Mouse (Mus musculus): ENCODE data around the gene Olfml3. TPM values are rescaled to one million over a fixed set of nuclear protein-coding genes. Genes with fewer than 3 reads are reported as not detected.

The Olfml3 gene
- 4.6 and 5.3 TPM in 2 replicates for polyA plus RNA-seq (2015; fragmentation: Nextera tagmentation; extraction: Ambion mirVana)

- WGBS: 1% methylated on average over 17 of the region's 18 CpGs
- peaks cover 29% of the 10 kb centered on the region for H3K4me1 ChIP-seq (ENCODE audit: control insufficient read depth, insufficient read depth, low read length)
- no peak within 1 kb of the TSS for H3K4me3 ChIP-seq (ENCODE audit: low read depth, low read length)
Observed at GRCm38 (mm10) chr3:103737778-103738571, at the start of gene Olfml3. TSS of gene Olfml3 (minus strand) at chr3:103738001.

GRCm38 (mm10) chr3:103787225-103787624 is 49.4 kb upstream of the Olfml3 start:
- no peaks in the 10 kb centered on the region for H3K36me3 ChIP-seq (ENCODE audit: control insufficient read depth, insufficient read depth, low read length)
- ATAC-seq: no peak
- no peak overlapping the region for H3K27ac ChIP-seq (ENCODE audit: low read length)
- H3K4me2 ChIP-seq (ENCODE audit: low read length): no peak overlapping the region
- no peak overlapping the region for H3K4me3 ChIP-seq (ENCODE audit: low read depth, low read length)
- H3K9ac ChIP-seq (ENCODE audit: low read depth, low read length): no peak overlapping the region
- peaks cover 22% of the 10 kb centered on the region for H3K4me1 ChIP-seq (ENCODE audit: control insufficient read depth, insufficient read depth, low read length)
- 58% methylated on average over 7 of the region's 7 CpGs for WGBS
- H3K27me3 ChIP-seq (ENCODE audit: control insufficient read depth, insufficient read depth, low read depth, low read length): no peaks in the 10 kb centered on the region
- no peaks in the 10 kb centered on the region for H3K9me3 ChIP-seq (replicated peaks; ENCODE audit: control insufficient read depth, low read length, poor library complexity, severe bottlenecking)

More at GRCm38 (mm10) chr3:103737778-103738571, at the start of gene Olfml3:
- ATAC-seq: peak; percentile 51
- no peaks in the 10 kb centered on the region for H3K9me3 ChIP-seq (replicated peaks; ENCODE audit: control insufficient read depth, low read length, poor library complexity, severe bottlenecking)
- peak within 1 kb of the TSS; percentile 36 for H3K27ac ChIP-seq (ENCODE audit: low read length)
- peaks cover 3% of the 10 kb centered on the region; the same call in 1 of the 2 replicates for H3K36me3 ChIP-seq (ENCODE audit: control insufficient read depth, insufficient read depth, low read length)
- peak within 1 kb of the TSS; percentile 15 for H3K9ac ChIP-seq (ENCODE audit: low read depth, low read length)
- H3K4me2 ChIP-seq (ENCODE audit: low read length): peak within 1 kb of the TSS; percentile 44
- no peaks in the 10 kb centered on the region for H3K27me3 ChIP-seq (ENCODE audit: control insufficient read depth, insufficient read depth, low read depth, low read length)

- 86% methylated on average over 4 of the region's 4 CpGs for WGBS
- H3K27ac ChIP-seq (ENCODE audit: low read length): no peak overlapping the region
- no peaks in the 10 kb centered on the region for H3K9me3 ChIP-seq (replicated peaks; ENCODE audit: control insufficient read depth, low read length, poor library complexity, severe bottlenecking)
- ATAC-seq: no peak
- no peak overlapping the region for H3K9ac ChIP-seq (ENCODE audit: low read depth, low read length)
- peaks cover 7% of the 10 kb centered on the region; the same call in 1 of the 2 replicates for H3K4me1 ChIP-seq (ENCODE audit: control insufficient read depth, insufficient read depth, low read length)
- H3K4me2 ChIP-seq (ENCODE audit: low read length): no peak overlapping the region
- no peaks in the 10 kb centered on the region for H3K36me3 ChIP-seq (ENCODE audit: control insufficient read depth, insufficient read depth, low read length)
- H3K27me3 ChIP-seq (ENCODE audit: control insufficient read depth, insufficient read depth, low read depth, low read length): no peaks in the 10 kb centered on the region
- H3K4me3 ChIP-seq (ENCODE audit: low read depth, low read length): no peak overlapping the region
Observed at GRCm38 (mm10) chr3:103782844-103783609, 45.2 kb upstream of the Olfml3 start.

- WGBS: 77% methylated on average over 5 of the region's 5 CpGs
- Histone ChIP-seq H3K9ac (ENCODE audit: low read depth, low read length) (no peak overlapping the region), H3K27me3 (ENCODE audit: control insufficient read depth, insufficient read depth, low read depth, low read length) (no peaks in the 10 kb centered on the region), H3K4me2 (ENCODE audit: low read length) (no peak overlapping the region), H3K36me3 (ENCODE audit: control insufficient read depth, insufficient read depth, low read length) (peaks cover 7% of the 10 kb centered on the region; the same call in 1 of the 2 replicates), H3K27ac (ENCODE audit: low read length) (no peak overlapping the region), H3K4me3 (ENCODE audit: low read depth, low read length) (no peak overlapping the region), H3K4me1 (ENCODE audit: control insufficient read depth, insufficient read depth, low read length) (peaks cover 4% of the 10 kb centered on the region; the same call in 1 of the 2 replicates), H3K9me3 (replicated peaks; ENCODE audit: control insufficient read depth, low read length, poor library complexity, severe bottlenecking) (no peaks in the 10 kb centered on the region)
- no peak for ATAC-seq
Observed at GRCm38 (mm10) chr3:103780777-103781176, 43.0 kb upstream of the Olfml3 start.

GRCm38 (mm10) chr3:103780271-103780670 is 42.5 kb upstream of the Olfml3 start:
- Histone ChIP-seq H3K4me3 (ENCODE audit: low read depth, low read length) (no peak overlapping the region), H3K9me3 (replicated peaks; ENCODE audit: control insufficient read depth, low read length, poor library complexity, severe bottlenecking) (no peaks in the 10 kb centered on the region), H3K9ac (ENCODE audit: low read depth, low read length) (no peak overlapping the region), H3K36me3 (ENCODE audit: control insufficient read depth, insufficient read depth, low read length) (peaks cover 7% of the 10 kb centered on the region; the same call in 1 of the 2 replicates), H3K4me2 (ENCODE audit: low read length) (no peak overlapping the region), H3K4me1 (ENCODE audit: control insufficient read depth, insufficient read depth, low read length) (peaks cover 4% of the 10 kb centered on the region; the same call in 1 of the 2 replicates), H3K27me3 (ENCODE audit: control insufficient read depth, insufficient read depth, low read depth, low read length) (no peaks in the 10 kb centered on the region), H3K27ac (ENCODE audit: low read length) (no peak overlapping the region)
- WGBS: 91% methylated on average over 3 of the region's 3 CpGs
- ATAC-seq: no peak

- ATAC-seq: no peak
- Histone ChIP-seq H3K27me3 (ENCODE audit: control insufficient read depth, insufficient read depth, low read depth, low read length) (no peaks in the 10 kb centered on the region), H3K4me2 (ENCODE audit: low read length) (no peak overlapping the region), H3K9ac (ENCODE audit: low read depth, low read length) (no peak overlapping the region), H3K9me3 (replicated peaks; ENCODE audit: control insufficient read depth, low read length, poor library complexity, severe bottlenecking) (no peaks in the 10 kb centered on the region), H3K27ac (ENCODE audit: low read length) (no peak overlapping the region), H3K36me3 (ENCODE audit: control insufficient read depth, insufficient read depth, low read length) (peaks cover 7% of the 10 kb centered on the region; the same call in 1 of the 2 replicates), H3K4me3 (ENCODE audit: low read depth, low read length) (no peak overlapping the region), H3K4me1 (ENCODE audit: control insufficient read depth, insufficient read depth, low read length) (peaks cover 4% of the 10 kb centered on the region; the same call in 1 of the 2 replicates)
- 77% methylated on average over 7 of the region's 7 CpGs for WGBS
Observed at GRCm38 (mm10) chr3:103779183-103779582, 41.4 kb upstream of the Olfml3 start.

- no peaks in the 10 kb centered on the region for H3K27me3 ChIP-seq (ENCODE audit: control insufficient read depth, insufficient read depth, low read depth, low read length)
- 84% methylated on average over 6 of the region's 6 CpGs for WGBS
- H3K4me2 ChIP-seq (ENCODE audit: low read length): no peak overlapping the region
- H3K4me3 ChIP-seq (ENCODE audit: low read depth, low read length): no peak overlapping the region
- no peaks in the 10 kb centered on the region for H3K9me3 ChIP-seq (replicated peaks; ENCODE audit: control insufficient read depth, low read length, poor library complexity, severe bottlenecking)
- peaks cover 4% of the 10 kb centered on the region; the same call in 1 of the 2 replicates for H3K4me1 ChIP-seq (ENCODE audit: control insufficient read depth, insufficient read depth, low read length)
- H3K27ac ChIP-seq (ENCODE audit: low read length): no peak overlapping the region
- H3K36me3 ChIP-seq (ENCODE audit: control insufficient read depth, insufficient read depth, low read length): peaks cover 7% of the 10 kb centered on the region; the same call in 1 of the 2 replicates
- no peak for ATAC-seq
- no peak overlapping the region for H3K9ac ChIP-seq (ENCODE audit: low read depth, low read length)
Observed at GRCm38 (mm10) chr3:103778660-103779059, 40.9 kb upstream of the Olfml3 start.

GRCm38 (mm10) chr3:103777940-103778339 is 40.1 kb upstream of the Olfml3 start:
- H3K4me2 ChIP-seq (ENCODE audit: low read length): no peak overlapping the region
- WGBS: 91% methylated on average over 11 of the region's 11 CpGs
- no peak overlapping the region for H3K4me3 ChIP-seq (ENCODE audit: low read depth, low read length)
- 0 out of 2 replicates have a peak, but pooled peaks cover 4% of the 10 kb centered on the region for H3K4me1 ChIP-seq (ENCODE audit: control insufficient read depth, insufficient read depth, low read length)
- no peak overlapping the region for H3K9ac ChIP-seq (ENCODE audit: low read depth, low read length)
- no peak overlapping the region for H3K27ac ChIP-seq (ENCODE audit: low read length)
- H3K9me3 ChIP-seq (replicated peaks; ENCODE audit: control insufficient read depth, low read length, poor library complexity, severe bottlenecking): no peaks in the 10 kb centered on the region
- H3K36me3 ChIP-seq (ENCODE audit: control insufficient read depth, insufficient read depth, low read length): peaks cover 7% of the 10 kb centered on the region; the same call in 1 of the 2 replicates
- no peaks in the 10 kb centered on the region for H3K27me3 ChIP-seq (ENCODE audit: control insufficient read depth, insufficient read depth, low read depth, low read length)
- no peak for ATAC-seq
